Comparison of ENCODE assay signal across 7 mouse cellular contexts in the genomic region with DNA sequence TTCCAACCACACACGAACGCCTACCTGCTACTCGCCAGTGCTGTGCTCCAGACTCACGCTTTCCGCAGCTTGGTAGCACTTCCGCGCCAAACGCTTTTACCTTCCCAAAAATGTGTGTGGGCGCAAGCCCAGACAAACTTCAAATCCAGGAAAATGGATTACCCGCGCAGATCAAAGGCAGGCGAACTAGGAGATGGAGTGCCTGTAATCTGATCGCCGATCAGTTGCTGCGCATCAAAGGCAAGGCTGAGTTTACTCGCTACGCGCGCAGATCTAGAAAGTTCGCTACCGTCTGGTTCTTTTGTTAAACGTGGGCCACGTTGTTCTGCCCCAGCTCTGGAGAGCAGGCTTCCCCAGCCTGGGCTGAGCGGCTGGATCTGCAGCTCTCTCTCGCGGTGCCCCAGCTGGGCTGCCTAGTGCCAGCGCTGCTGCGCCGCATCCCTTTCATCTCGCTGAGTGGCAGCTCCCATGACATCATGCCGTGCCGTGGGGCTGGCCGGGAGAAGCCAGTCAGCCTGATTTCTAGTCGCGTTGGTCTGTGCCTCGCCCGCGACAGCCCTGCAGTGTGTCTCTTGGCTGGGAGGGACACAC. TPM values are rescaled to one million over a fixed set of nuclear protein-coding genes. Genes with fewer than 3 reads are reported as not detected.
DNase-seq lines count a peak whose midpoint lies in the region; ATAC-seq and TF ChIP-seq lines count a peak whose summit lies in the region.

A gene (minus strand): TSS at position 400 of the 591 bp plus-strand sequence.

- H3K4me1 ChIP-seq in embryonic facial prominence, embryonic 10.5 days: peaks cover 59% of the 10 kb centered on the region
- H3K4me1 ChIP-seq in kidney, adult 2 months (ENCODE audit: control insufficient read depth, insufficient read depth, low read length): no peaks in the 10 kb centered on the region
- H3K4me1 ChIP-seq in limb, embryonic 14.5 days (ENCODE audit: control insufficient read depth, insufficient read depth, low read length): peaks cover 17% of the 10 kb centered on the region
- peaks cover 6% of the 10 kb centered on the region; the same call in 1 of the 2 replicates for H3K4me1 ChIP-seq in midbrain, postnatal 0 days (ENCODE audit: insufficient read depth, low read length)

- peak within 1 kb of the TSS; percentile 95 for H3K4me2 ChIP-seq in limb, embryonic 14.5 days (replicated peaks; ENCODE audit: low read depth, low read length, severe bottlenecking)
- peak within 1 kb of the TSS; percentile 87 for H3K4me2 ChIP-seq in midbrain, postnatal 0 days (ENCODE audit: low read depth, low read length, poor library complexity, severe bottlenecking)

- peak; percentile 85 for ATAC-seq in limb, embryonic 14.5 days (ENCODE audit: low FRiP score, low read depth)
- peak; percentile 94 for ATAC-seq in midbrain, postnatal 0 days (ENCODE audit: low FRiP score)

- peak within 1 kb of the TSS; percentile 67 for H3K9ac ChIP-seq in limb, embryonic 14.5 days (ENCODE audit: low read depth, low read length, severe bottlenecking)
- H3K9ac ChIP-seq in midbrain, postnatal 0 days (replicated peaks; ENCODE audit: low read length, poor library complexity, severe bottlenecking): peak within 1 kb of the TSS; percentile 61

- peak; percentile 87 for DNase-seq in adrenal gland, postnatal 25 days
- peak; percentile 92 for DNase-seq in embryonic facial prominence, embryonic 10.5 days (ENCODE audit: low spot score)
- peak; percentile 95 for DNase-seq in heart, adult 11 months
- DNase-seq in kidney, adult 2 months: peak; percentile 24
- DNase-seq in limb, embryonic 14.5 days (ENCODE audit: low spot score): peak; percentile 81
- peak; percentile 87 for DNase-seq in midbrain, postnatal 0 days (ENCODE audit: low spot score)
- peak; percentile 44 to 49 for DNase-seq in spleen, postnatal 36 days (ENCODE audit: low spot score in 2 of 2)

- no peaks in the 10 kb centered on the region for H3K9me3 ChIP-seq in embryonic facial prominence, embryonic 10.5 days
- H3K9me3 ChIP-seq in limb, embryonic 14.5 days (ENCODE audit: control insufficient read depth, low read length): no peaks in the 10 kb centered on the region
- H3K9me3 ChIP-seq in midbrain, postnatal 0 days (ENCODE audit: low read length): no peaks in the 10 kb centered on the region

- TF ChIP-seq CTCF in kidney, adult 2 months (conservative IDR thresholded peaks at IDR 0.05; ENCODE audit: insufficient read depth, insufficient read length, low read depth, low read length): no peak
- no peak for TF ChIP-seq CTCF in midbrain, postnatal 0 days (IDR thresholded peaks at IDR 0.05)

- peaks cover 25% of the 10 kb centered on the region for H3K27me3 ChIP-seq in embryonic facial prominence, embryonic 10.5 days (replicated peaks; ENCODE audit: low read depth, poor library complexity, severe bottlenecking)
- 0 out of 2 replicates have a peak, but pooled peaks cover 4% of the 10 kb centered on the region for H3K27me3 ChIP-seq in kidney, adult 2 months (replicated peaks; ENCODE audit: control insufficient read depth, insufficient read depth, low read length)
- H3K27me3 ChIP-seq in limb, embryonic 14.5 days (ENCODE audit: control insufficient read depth, insufficient read depth, low read length): no peaks in the 10 kb centered on the region
- no peaks in the 10 kb centered on the region for H3K27me3 ChIP-seq in midbrain, postnatal 0 days (ENCODE audit: insufficient read depth, low read length)

- no peak for TF ChIP-seq POLR2A in kidney, adult 2 months (IDR thresholded peaks at IDR 0.05; ENCODE audit: low read depth, low read length)
- TF ChIP-seq POLR2A in limb, embryonic 14.5 days (IDR thresholded peaks at IDR 0.05; ENCODE audit: borderline replicate concordance, extremely low read depth, insufficient read depth, insufficient read length): 0 out of 2 replicates have a peak, but pooled peaks have one; percentile 41

- under 1% methylated on average over 38 of the region's 38 CpGs for WGBS in embryonic facial prominence, embryonic 10.5 days
- WGBS in kidney, adult 2 months: under 1% methylated on average over 38 of the region's 38 CpGs
- WGBS in limb, embryonic 14.5 days: under 1% methylated on average over 38 of the region's 38 CpGs
- WGBS in midbrain, postnatal 0 days: under 1% methylated on average over 38 of the region's 38 CpGs

- peak within 1 kb of the TSS; percentile 62 for H3K4me3 ChIP-seq in embryonic facial prominence, embryonic 10.5 days
- H3K4me3 ChIP-seq in kidney, adult 2 months (ENCODE audit: insufficient read depth, low read depth, low read length): peak within 1 kb of the TSS; percentile 29
- peak within 1 kb of the TSS; percentile 50 for H3K4me3 ChIP-seq in limb, embryonic 14.5 days (replicated peaks; ENCODE audit: low read length)
- peak within 1 kb of the TSS; percentile 48 for H3K4me3 ChIP-seq in midbrain, postnatal 0 days (ENCODE audit: low read depth, low read length)

- H3K36me3 ChIP-seq in embryonic facial prominence, embryonic 10.5 days (replicated peaks): no peaks in the 10 kb centered on the region
- no peaks in the 10 kb centered on the region for H3K36me3 ChIP-seq in kidney, adult 2 months (ENCODE audit: control insufficient read depth, insufficient read depth, low read length)
- no peaks in the 10 kb centered on the region for H3K36me3 ChIP-seq in limb, embryonic 14.5 days (ENCODE audit: control insufficient read depth, insufficient read depth, low read length)
- no peaks in the 10 kb centered on the region for H3K36me3 ChIP-seq in midbrain, postnatal 0 days (ENCODE audit: insufficient read depth, low read length)

- peak within 1 kb of the TSS; percentile 91 for H3K27ac ChIP-seq in embryonic facial prominence, embryonic 10.5 days (replicated peaks)
- no peak within 1 kb of the TSS for H3K27ac ChIP-seq in kidney, adult 2 months (ENCODE audit: insufficient read depth, low read depth, low read length)
- H3K27ac ChIP-seq in limb, embryonic 14.5 days (replicated peaks; ENCODE audit: low read depth, low read length): peak within 1 kb of the TSS; percentile 84
- H3K27ac ChIP-seq in midbrain, postnatal 0 days (ENCODE audit: low read depth, low read length): peak within 1 kb of the TSS; percentile 62

RNA-seq across cellular contexts. Expression of the gene that starts here (rescaled TPM):
- total RNA-seq in adrenal gland, postnatal 25 days (2021): 50.5 and 71.7 TPM in 2 replicates
- 37.2 and 41.4 TPM in 2 replicates for polyA plus RNA-seq in embryonic facial prominence, embryonic 10.5 days (2016; fragmentation: Nextera tagmentation; extraction: Ambion mirVana)
- 2.6 and 2.7 TPM in 2 replicates for polyA plus RNA-seq in kidney, adult 2 months (2012; rRNA removed)
- polyA plus RNA-seq in limb, embryonic 14.5 days (2012; rRNA removed): 37.5 and 38.6 TPM in 2 replicates
- 78.7 and 79.5 TPM in 2 replicates for polyA plus RNA-seq in limb, embryonic 14.5 days (2014; fragmentation: Nextera tagmentation; extraction: Ambion mirVana)
- total RNA-seq in midbrain, postnatal 0 days (2014; rRNA removed): 42.9 and 50.3 TPM in 2 replicates
- polyA plus RNA-seq in midbrain, postnatal 0 days (2015; fragmentation: Nextera tagmentation; extraction: Ambion mirVana): 29.5 and 32.3 TPM in 2 replicates

Comparison
In these comparisons a context has a peak if more than half of its experiments do, and no peak if none do; other contexts are left out.
1. DNase-seq: peak in every context shown above with its lines; median percentile 95 in heart, adult 11 months; 92 in embryonic facial prominence, embryonic 10.5 days; 87 in adrenal gland, postnatal 25 days; 87 in midbrain, postnatal 0 days; 81 in limb, embryonic 14.5 days; 46 in spleen, postnatal 36 days; 24 in kidney, adult 2 months.